Mouse (Mus musculus) liver, embryonic 12.5 days (tissue): Measurements from ENCODE around the gene Xylt1. TPM values are rescaled to one million over a fixed set of nuclear protein-coding genes. Genes with fewer than 3 reads are reported as not detected.

Source experiments
- ATAC-seq: fragments of 200-750 bp; cut with Nextera tagmentation; 2 replicates; pipeline ENCODE4 v1.8.0; 2017; ENCODE audit warnings: moderate number of reproducible peaks, mild to moderate bottlenecking, moderate library complexity
- H3K27ac ChIP-seq: fragments of 300-500 bp; sonication (generic); 2 replicates; pipeline ENCODE4 v1.5.1; 2016; ENCODE audit warnings: mild to moderate bottlenecking
- H3K27me3 ChIP-seq: fragments of 300-500 bp; sonication (generic); replicated peaks from 2 replicates; pipeline ENCODE4 v1.6.1; 2016; ENCODE audit warnings: mild to moderate bottlenecking, moderate library complexity
- H3K36me3 ChIP-seq: fragments of 300-500 bp; sonication (generic); 2 replicates; pipeline ENCODE4 v1.6.1; 2016; ENCODE audit warnings: mild to moderate bottlenecking, moderate library complexity
- H3K4me1 ChIP-seq: fragments of 300-500 bp; sonication (generic); 2 replicates; pipeline ENCODE4 v1.6.1; 2016
- H3K4me2 ChIP-seq: fragments of 300-500 bp; sonication (generic); 2 replicates; pipeline ENCODE4 v1.6.1; 2016; ENCODE audit warnings: mild to moderate bottlenecking, moderate library complexity
- H3K4me3 ChIP-seq: fragments of 300-500 bp; sonication (generic); 2 replicates; pipeline ENCODE4 v1.5.1; 2016; ENCODE audit warnings: mild to moderate bottlenecking, moderate library complexity
- H3K9ac ChIP-seq: fragments of 300-500 bp; sonication (generic); 2 replicates; pipeline ENCODE4 v1.6.1; 2016; ENCODE audit warnings: mild to moderate bottlenecking, moderate library complexity
- H3K9me3 ChIP-seq: fragments of 300-500 bp; sonication (generic); replicated peaks from 2 replicates; pipeline ENCODE4 v1.6.1; 2016; ENCODE audit warnings: mild to moderate bottlenecking, moderate library complexity
- WGBS: fragments of 180-500 bp; shearing (Covaris S2); methylation state at CpG from one replicate; pipeline ENCODE4 v1.1.7; 2016; ENCODE audit not compliant: insufficient replicate concordance; 5-methylcytosine and 5-hydroxymethylcytosine counted together
- polyA plus RNA-seq: library from polyadenylated mRNA; unstranded; fragments of >200 nt; fragmentation: Nextera tagmentation; extraction: Ambion mirVana; gene quantifications from 2 replicates; pipeline ENCODE4 v1.2.1, GENCODE M21; 2016

Gene Xylt1
- polyA plus RNA-seq, 1 experiment from 2014 or later: 0.58 TPM

DNA sequence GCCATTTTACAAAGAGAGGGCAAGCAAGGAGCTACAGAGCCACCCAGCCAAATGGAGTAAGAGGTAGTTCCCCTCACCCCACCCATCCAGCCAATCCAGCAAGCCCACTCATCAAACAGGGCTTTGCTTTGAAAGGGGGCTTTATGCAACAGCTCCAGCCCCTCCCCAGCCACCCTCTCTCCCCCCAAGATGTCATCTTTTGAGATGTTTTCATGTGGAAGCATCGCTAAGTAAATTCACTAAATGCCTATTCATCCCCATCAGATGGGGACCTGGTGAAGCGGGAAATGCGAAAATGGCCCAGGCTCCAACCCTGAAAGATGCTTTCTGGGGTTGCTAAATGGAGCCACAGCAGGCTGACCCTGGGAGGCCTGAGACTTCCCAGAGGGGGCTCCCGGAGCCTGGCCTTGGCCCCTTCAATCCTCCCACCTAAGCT is 238.0 kb downstream of the Xylt1 start:
- ATAC-seq: no peak
- no peaks in the 10 kb centered on the region for H3K27me3 ChIP-seq
- WGBS: 60% methylated on average over 4 of the region's 4 CpGs

DNA sequence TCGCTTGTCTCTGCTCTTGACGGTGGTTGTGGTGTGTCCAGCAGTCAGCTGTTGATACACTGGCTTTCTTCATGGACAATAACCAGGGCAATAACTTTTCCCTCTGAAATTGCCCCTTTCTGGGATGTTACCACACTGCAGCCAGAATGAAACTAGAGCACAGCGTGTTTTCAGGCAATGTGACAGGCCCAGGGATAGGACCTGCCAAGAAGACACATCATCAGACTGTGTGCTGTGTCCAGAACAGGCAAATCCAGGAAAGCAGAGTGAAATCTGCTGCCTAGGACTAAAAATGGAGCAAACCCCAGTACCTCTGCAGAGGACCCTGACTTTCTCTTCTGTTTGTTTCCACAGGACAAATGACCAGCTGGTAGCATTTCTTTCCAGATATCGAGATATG is 240.8 kb downstream of the Xylt1 start:
- no peak overlapping the region for H3K4me3 ChIP-seq
- no peak overlapping the region for H3K27ac ChIP-seq
- H3K4me2 ChIP-seq: no peak overlapping the region
- ATAC-seq: no peak
- no peak overlapping the region for H3K9ac ChIP-seq
- no peaks in the 10 kb centered on the region for H3K27me3 ChIP-seq
- no peaks in the 10 kb centered on the region for H3K4me1 ChIP-seq
- WGBS: 76% methylated on average over 4 of the region's 4 CpGs
- H3K9me3 ChIP-seq: no peaks in the 10 kb centered on the region
- H3K36me3 ChIP-seq: no peaks in the 10 kb centered on the region

More for the DNA sequence above, 238.0 kb downstream of the Xylt1 start:
- Histone ChIP-seq H3K36me3 (no peaks in the 10 kb centered on the region), H3K4me2 (no peak overlapping the region), H3K27ac (no peak overlapping the region), H3K9me3 (no peaks in the 10 kb centered on the region), H3K9ac (no peak overlapping the region), H3K4me3 (no peak overlapping the region), H3K4me1 (0 out of 2 replicates have a peak, but pooled peaks cover 3% of the 10 kb centered on the region)

DNA sequence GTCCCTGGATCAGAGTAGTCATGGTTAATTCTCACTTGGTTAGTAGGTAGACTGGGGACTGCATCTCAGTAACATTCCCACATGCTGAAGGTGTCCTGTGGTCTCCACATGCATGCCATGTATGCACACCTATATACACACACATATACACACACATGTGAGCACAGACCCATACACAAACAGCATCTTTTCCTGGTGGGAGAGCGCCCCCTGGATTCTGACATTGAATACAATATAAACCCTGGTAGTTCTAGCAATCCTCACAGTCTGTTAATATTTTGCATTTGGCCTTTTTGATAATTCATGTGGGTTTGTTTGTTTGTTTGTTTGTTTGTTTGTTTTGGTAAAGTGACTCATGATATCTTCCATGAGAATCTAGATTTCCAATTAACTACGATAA is 242.0 kb downstream of the Xylt1 start:
- Histone ChIP-seq H3K4me2 (no peak overlapping the region), H3K36me3 (no peaks in the 10 kb centered on the region), H3K9ac (no peak overlapping the region), H3K27me3 (no peaks in the 10 kb centered on the region), H3K4me1 (no peaks in the 10 kb centered on the region), H3K9me3 (no peaks in the 10 kb centered on the region), H3K4me3 (no peak overlapping the region), H3K27ac (no peak overlapping the region)
- 75% methylated on average over 2 of the region's 2 CpGs for WGBS
- ATAC-seq: no peak

DNA sequence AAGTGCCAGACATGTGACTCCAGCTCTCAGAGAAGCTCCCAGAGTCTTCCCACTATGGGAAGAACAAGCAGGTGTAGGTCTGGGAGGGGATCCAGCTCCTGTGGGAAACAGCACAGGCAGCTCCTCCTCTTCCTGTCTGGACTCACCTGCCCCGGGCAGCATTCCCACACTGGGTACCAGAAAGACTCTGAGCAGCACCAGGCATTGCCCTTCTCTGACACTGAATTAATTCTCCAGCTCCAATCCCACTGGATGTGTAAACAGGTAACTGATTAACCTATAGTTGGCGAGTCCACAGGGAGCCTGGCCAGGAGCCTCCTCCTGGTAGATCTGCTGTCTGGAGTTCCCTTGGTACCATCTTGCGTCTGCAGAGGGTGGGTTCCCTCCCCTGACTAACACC is 248.0 kb downstream of the Xylt1 start:
- no peak overlapping the region for H3K4me3 ChIP-seq

DNA sequence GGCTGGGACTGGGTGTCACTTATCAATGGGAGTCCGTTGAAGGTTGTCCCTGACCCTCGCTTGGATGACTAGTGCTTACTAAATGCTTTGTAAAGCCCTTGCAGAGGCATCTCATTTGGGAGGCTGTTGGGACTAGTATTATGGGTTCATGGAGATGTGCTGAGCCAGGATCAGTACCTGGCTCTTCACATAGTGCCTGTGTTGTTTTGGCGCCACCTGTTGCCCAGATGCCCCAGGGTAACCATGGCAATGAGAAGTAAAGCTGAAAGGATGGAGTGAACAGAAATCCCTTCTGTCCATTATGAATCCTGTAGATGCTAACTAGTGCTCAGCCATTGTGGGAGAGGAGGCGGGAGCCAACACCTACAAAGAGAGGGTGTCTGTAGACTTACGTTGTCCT is 249.9 kb downstream of the Xylt1 start:
- Histone ChIP-seq H3K9me3 (no peaks in the 10 kb centered on the region), H3K9ac (no peak overlapping the region), H3K4me2 (no peak overlapping the region), H3K36me3 (no peaks in the 10 kb centered on the region), H3K27me3 (no peaks in the 10 kb centered on the region), H3K4me3 (no peak overlapping the region), H3K27ac (no peak overlapping the region), H3K4me1 (no peaks in the 10 kb centered on the region)
- ATAC-seq: no peak
- 61% methylated on average over 5 of the region's 5 CpGs for WGBS

More for the DNA sequence above, 248.0 kb downstream of the Xylt1 start:
- no peaks in the 10 kb centered on the region for H3K9me3 ChIP-seq
- H3K4me2 ChIP-seq: no peak overlapping the region
- 61% methylated on average over 3 of the region's 3 CpGs for WGBS
- ATAC-seq: no peak
- no peaks in the 10 kb centered on the region for H3K27me3 ChIP-seq
- no peak overlapping the region for H3K9ac ChIP-seq
- no peaks in the 10 kb centered on the region for H3K4me1 ChIP-seq
- no peaks in the 10 kb centered on the region for H3K36me3 ChIP-seq
- no peak overlapping the region for H3K27ac ChIP-seq

DNA sequence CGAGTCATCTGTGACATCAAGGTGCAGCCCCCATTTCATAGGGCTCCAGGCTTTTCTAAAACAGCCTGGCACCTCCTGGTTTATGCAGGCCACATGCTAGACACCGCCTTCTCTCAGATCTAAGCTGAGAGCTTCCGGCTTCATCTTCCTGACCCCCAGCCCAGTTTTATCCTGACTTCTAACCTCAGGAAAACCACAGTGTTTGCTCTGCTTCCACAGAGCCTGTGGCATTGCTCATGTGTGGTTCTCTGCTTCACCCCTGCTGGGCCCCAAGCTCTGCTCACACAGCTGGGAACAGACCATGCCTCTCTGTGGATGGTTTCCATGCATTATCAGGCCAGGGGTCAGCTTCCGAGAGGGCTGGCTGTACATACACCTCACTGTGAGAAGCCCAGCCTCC is 254.8 kb downstream of the Xylt1 start:
- ATAC-seq: peak; percentile 21; the same call in 1 of the 2 replicates
- 41% methylated on average over 4 of the region's 4 CpGs for WGBS
- H3K9me3 ChIP-seq: no peaks in the 10 kb centered on the region
- H3K4me3 ChIP-seq: no peak overlapping the region
- no peaks in the 10 kb centered on the region for H3K4me1 ChIP-seq
- no peaks in the 10 kb centered on the region for H3K27me3 ChIP-seq
- no peak overlapping the region for H3K4me2 ChIP-seq
- no peaks in the 10 kb centered on the region for H3K36me3 ChIP-seq
- H3K9ac ChIP-seq: no peak overlapping the region
- no peak overlapping the region for H3K27ac ChIP-seq

DNA sequence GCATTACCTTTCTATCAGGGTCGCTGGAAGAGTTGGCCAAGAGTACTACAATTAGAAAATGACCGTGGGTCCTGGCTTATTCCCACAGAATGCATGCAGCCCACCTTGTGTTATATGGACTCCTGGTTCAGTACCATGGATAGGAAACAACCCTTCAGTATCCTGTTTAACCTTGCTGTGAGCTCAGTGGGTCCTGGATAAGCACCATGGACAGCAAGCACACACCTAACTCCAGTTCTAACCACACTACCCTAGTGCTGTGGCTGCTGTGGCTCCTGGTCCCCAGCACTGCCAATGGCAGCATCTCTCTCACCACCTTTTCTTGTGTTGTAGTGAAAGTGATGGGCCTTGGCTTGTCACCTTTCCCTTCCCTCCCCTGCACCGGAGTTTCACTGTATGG is 255.9 kb downstream of the Xylt1 start:
- ATAC-seq: no peak

DNA sequence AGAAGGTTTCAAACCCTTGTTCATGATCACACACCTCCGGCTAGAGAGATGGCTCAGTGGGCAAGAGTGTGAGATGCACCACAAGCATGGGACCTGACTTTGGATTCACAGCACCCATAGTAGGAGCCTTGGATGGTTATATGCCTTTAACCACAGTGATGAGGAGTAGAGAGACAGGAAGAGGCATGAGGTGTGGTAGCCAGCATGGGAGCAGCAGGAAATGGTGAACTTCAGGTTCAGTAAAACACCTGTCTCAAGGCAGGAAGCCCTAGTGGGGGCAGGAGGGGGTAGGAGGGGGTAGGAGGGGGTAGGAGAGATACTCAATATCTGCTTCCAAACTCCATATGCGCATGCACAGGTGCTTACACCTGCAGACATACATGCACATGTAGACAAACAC is 257.2 kb downstream of the Xylt1 start:
- Histone ChIP-seq H3K36me3 (no peaks in the 10 kb centered on the region), H3K4me1 (no peaks in the 10 kb centered on the region), H3K27me3 (no peaks in the 10 kb centered on the region), H3K4me2 (no peak overlapping the region), H3K9ac (no peak overlapping the region), H3K27ac (no peak overlapping the region), H3K4me3 (no peak overlapping the region), H3K9me3 (no peaks in the 10 kb centered on the region)
- ATAC-seq: no peak
- WGBS: 69% methylated on average over 1 of the region's 2 CpGs

More for the DNA sequence above, 255.9 kb downstream of the Xylt1 start:
- no peaks in the 10 kb centered on the region for H3K27me3 ChIP-seq
- no peaks in the 10 kb centered on the region for H3K36me3 ChIP-seq
- H3K9ac ChIP-seq: no peak overlapping the region
- no peak overlapping the region for H3K27ac ChIP-seq
- no peak overlapping the region for H3K4me3 ChIP-seq
- 64% methylated on average over 3 of the region's 3 CpGs for WGBS
- no peak overlapping the region for H3K4me2 ChIP-seq
- H3K9me3 ChIP-seq: no peaks in the 10 kb centered on the region
- H3K4me1 ChIP-seq: no peaks in the 10 kb centered on the region

DNA sequence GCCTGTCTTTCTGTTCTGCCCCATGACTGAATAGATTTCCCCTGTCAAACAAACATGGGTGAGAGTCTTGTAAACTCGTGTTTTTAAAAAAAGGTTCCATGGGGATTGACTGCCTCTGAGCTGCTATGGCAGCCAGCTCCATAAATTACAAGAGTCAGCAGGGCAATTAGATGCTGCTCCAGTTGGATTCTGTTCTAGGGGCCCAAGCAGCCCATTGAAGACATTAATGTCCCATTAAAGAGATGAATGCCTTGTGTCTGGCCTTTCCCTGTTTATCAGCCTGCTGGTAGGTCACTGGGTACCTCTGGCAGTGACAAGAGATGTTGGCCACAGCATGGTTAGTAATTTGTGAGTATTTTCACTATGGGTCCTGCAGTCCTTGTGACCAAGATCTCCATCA is 271.9 kb downstream of the Xylt1 start:
- Histone ChIP-seq H3K4me3 (no peak overlapping the region), H3K9ac (no peak overlapping the region), H3K27ac (no peak overlapping the region), H3K9me3 (no peaks in the 10 kb centered on the region), H3K4me1 (no peaks in the 10 kb centered on the region), H3K4me2 (no peak overlapping the region), H3K36me3 (no peaks in the 10 kb centered on the region), H3K27me3 (no peaks in the 10 kb centered on the region)
- WGBS: 63% methylated on average over 1 of the region's 1 CpGs
- ATAC-seq: no peak

DNA sequence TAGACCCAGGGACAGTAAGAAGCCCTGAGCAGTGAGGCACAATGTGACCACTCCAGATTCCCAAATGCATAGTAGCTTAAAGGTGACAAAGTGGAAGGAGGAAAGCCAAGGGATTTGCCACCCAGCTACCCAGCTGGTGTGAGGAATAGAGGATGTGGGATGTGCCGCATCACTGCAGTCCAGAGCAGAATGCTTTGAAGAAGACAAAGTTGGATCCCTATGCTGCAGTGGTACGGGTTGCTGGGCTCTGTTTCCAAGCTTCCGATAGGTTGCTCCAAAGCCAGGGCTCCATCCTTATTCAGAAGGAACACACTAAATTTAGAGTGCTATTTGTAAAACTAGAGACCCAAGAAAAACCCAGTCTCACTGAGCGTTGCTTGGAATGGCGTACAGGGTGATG is 275.0 kb downstream of the Xylt1 start:
- WGBS: 80% methylated on average over 5 of the region's 5 CpGs
- Histone ChIP-seq H3K9me3 (no peaks in the 10 kb centered on the region), H3K36me3 (no peaks in the 10 kb centered on the region), H3K27me3 (no peaks in the 10 kb centered on the region), H3K4me1 (no peaks in the 10 kb centered on the region), H3K9ac (no peak overlapping the region), H3K27ac (no peak overlapping the region), H3K4me2 (no peak overlapping the region), H3K4me3 (no peak overlapping the region)
- no peak for ATAC-seq

DNA sequence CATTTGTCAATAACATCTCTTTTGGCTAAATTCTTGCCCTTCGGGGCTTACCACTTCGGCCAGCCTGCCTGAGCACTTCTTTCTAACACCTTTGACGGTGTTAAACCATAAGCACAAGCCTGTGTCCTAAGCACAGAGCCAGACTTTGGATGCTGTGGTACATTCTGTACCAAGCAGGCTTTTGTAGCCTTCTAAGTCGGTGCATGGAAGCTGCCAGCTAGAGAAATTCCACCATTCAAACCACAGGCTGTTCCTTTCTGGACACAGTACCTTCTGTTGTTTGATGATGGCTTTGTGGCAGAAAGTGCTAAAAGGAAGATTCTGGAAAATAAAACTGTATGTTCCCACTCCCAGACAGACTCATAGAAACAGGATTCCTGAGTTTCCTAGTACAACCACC is 277.4 kb downstream of the Xylt1 start:
- Histone ChIP-seq H3K4me3 (no peak overlapping the region), H3K4me1 (no peaks in the 10 kb centered on the region), H3K36me3 (no peaks in the 10 kb centered on the region), H3K9me3 (no peaks in the 10 kb centered on the region), H3K27ac (no peak overlapping the region), H3K4me2 (no peak overlapping the region), H3K9ac (no peak overlapping the region), H3K27me3 (no peaks in the 10 kb centered on the region)
- 76% methylated on average over 4 of the region's 4 CpGs for WGBS
- no peak for ATAC-seq

DNA sequence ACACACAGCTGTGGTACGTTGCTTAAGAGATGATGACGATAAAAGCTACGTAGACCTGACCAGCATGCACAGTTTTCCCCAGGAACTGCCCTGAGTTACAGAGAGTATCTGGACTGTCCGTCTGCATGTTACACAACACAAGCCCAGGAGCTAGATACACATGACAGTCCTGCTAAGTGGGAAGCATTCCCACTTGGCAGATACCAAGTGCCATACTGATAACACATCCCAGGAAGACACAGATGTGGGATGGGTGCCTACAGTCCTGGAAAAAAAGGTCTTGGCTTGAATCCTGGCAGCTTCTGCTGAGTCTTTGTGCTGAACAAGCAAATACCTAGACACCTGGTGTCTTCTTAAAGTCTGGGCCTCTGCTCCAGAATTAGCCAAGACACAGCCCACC is 278.0 kb downstream of the Xylt1 start:
- Histone ChIP-seq H3K9me3 (no peaks in the 10 kb centered on the region), H3K27me3 (no peaks in the 10 kb centered on the region), H3K9ac (no peak overlapping the region), H3K36me3 (no peaks in the 10 kb centered on the region), H3K27ac (no peak overlapping the region), H3K4me1 (no peaks in the 10 kb centered on the region), H3K4me3 (no peak overlapping the region), H3K4me2 (no peak overlapping the region)
- 79% methylated on average over 4 of the region's 4 CpGs for WGBS
- ATAC-seq: no peak

DNA sequence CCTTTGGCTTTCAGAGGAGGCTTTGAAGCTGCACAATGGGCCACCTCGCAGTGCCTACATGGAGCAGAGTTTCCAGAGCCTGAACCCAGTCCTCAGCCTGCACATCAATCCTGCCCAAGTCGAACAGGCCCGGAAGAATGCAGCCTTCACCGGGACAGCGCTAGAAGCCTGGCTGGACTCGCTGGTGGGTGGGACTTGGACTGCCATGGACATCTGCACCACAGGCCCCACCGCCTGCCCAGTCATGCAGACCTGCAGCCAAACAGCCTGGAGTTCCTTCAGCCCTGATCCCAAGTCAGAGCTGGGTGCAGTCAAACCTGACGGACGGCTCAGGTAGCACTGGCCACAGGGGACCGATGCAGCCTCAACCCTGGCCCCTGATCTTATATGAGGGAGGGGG is 286.5 kb downstream of the Xylt1 start:
- ATAC-seq: no peak
- WGBS: 82% methylated on average over 10 of the region's 10 CpGs
- no peaks in the 10 kb centered on the region for H3K36me3 ChIP-seq

More for the DNA sequence above, 286.5 kb downstream of the Xylt1 start:
- Histone ChIP-seq H3K27ac (no peak overlapping the region), H3K4me3 (no peak overlapping the region), H3K27me3 (no peaks in the 10 kb centered on the region), H3K4me1 (no peaks in the 10 kb centered on the region), H3K9me3 (no peaks in the 10 kb centered on the region), H3K4me2 (no peak overlapping the region), H3K9ac (no peak overlapping the region)
